Mouse (Mus musculus) limb, embryonic 14.5 days (tissue): ENCODE data around the gene Mrtfa. TPM values are rescaled to one million over a fixed set of nuclear protein-coding genes. Genes with fewer than 3 reads are reported as not detected.
A peak's percentile ranks its signal among the peaks of the same experiment; 100 is the strongest.

Source experiments
- ATAC-seq: fragments of 200-750 bp; cut with Nextera tagmentation; 2 replicates; pipeline ENCODE4 v1.8.0; 2017; ENCODE audit warnings: low read depth, moderate number of reproducible peaks, moderate TSS enrichment; ENCODE audit not compliant: low FRiP score
- DNase-seq: peaks from one replicate; pipeline ENCODE4 v3.0.0-alpha.2; 2015; ENCODE audit warnings: low spot score
- H3K27ac ChIP-seq: fragments of 300-500 bp; sonication (generic); replicated peaks from 2 replicates; pipeline ENCODE4 v1.5.1; 2014; ENCODE audit warnings: low read depth, mild to moderate bottlenecking, low read length, moderate library complexity, mixed read lengths
- H3K27me3 ChIP-seq: fragments of 300-500 bp; sonication (generic); 2 replicates; pipeline ENCODE4 v1.6.1; 2014; ENCODE audit warnings: low read length, mixed read lengths; ENCODE audit not compliant: control insufficient read depth, insufficient read depth
- H3K36me3 ChIP-seq: fragments of 300-500 bp; sonication (generic); 2 replicates; pipeline ENCODE4 v1.6.1; 2014; ENCODE audit warnings: mild to moderate bottlenecking, low read length, moderate library complexity, mixed read lengths; ENCODE audit not compliant: control insufficient read depth, insufficient read depth
- H3K4me1 ChIP-seq: fragments of 300-500 bp; sonication (generic); 2 replicates; pipeline ENCODE4 v1.6.1; 2014; ENCODE audit warnings: antibody characterized with exemption, low read length, mixed read lengths; ENCODE audit not compliant: control insufficient read depth, insufficient read depth
- H3K4me2 ChIP-seq: fragments of 300-500 bp; sonication (generic); replicated peaks from 2 replicates; pipeline ENCODE4 v1.6.1; 2014; ENCODE audit warnings: low read depth, mild to moderate bottlenecking, low read length, moderate library complexity; ENCODE audit not compliant: severe bottlenecking
- H3K4me3 ChIP-seq: fragments of 300-500 bp; sonication (generic); replicated peaks from 2 replicates; pipeline ENCODE4 v1.5.1; 2014; ENCODE audit warnings: low read length
- H3K9ac ChIP-seq: fragments of 300-500 bp; sonication (generic); 2 replicates; pipeline ENCODE4 v1.6.1; 2014; ENCODE audit warnings: mild to moderate bottlenecking, low read depth, low read length, moderate library complexity; ENCODE audit not compliant: severe bottlenecking
- H3K9me3 ChIP-seq: fragments of 300-500 bp; sonication (generic); 2 replicates; pipeline ENCODE4 v1.6.1; 2016; ENCODE audit warnings: low read length; ENCODE audit not compliant: control insufficient read depth
- POLR2A ChIP-seq: fragments of 200-500 bp; IDR thresholded peaks from 2 replicates; pipeline ENCODE4 v1.8.0; 2012; ENCODE audit warnings: inconsistent platforms, mild to moderate bottlenecking, moderate library complexity, borderline replicate concordance; ENCODE audit not compliant: insufficient read depth, insufficient read length; ENCODE audit errors: extremely low read depth
- WGBS: fragments of 180-500 bp; shearing (Covaris S2); extraction: QIAGEN DNeasy Blood & Tissue Kit; methylation state at CpG from one replicate; pipeline ENCODE4 v1.1.7; 2014; 5-methylcytosine and 5-hydroxymethylcytosine counted together
- polyA plus RNA-seq, 2 experiments: library from polyadenylated mRNA; depleted of rRNA in 1 of 2; stranded (reverse) in 1 of 2; unstranded in 1 of 2; fragments of >200 nt; fragmentation: Nextera tagmentation in 1 of 2; extraction: Ambion mirVana in 1 of 2; gene quantifications; 2 replicates each; pipeline versions ENCODE4 v1.2.1 to v1.2.3; 2012 to 2014

Mrtfa gene
- 29.8 and 39.1 TPM in 2 replicates for polyA plus RNA-seq (2012; rRNA removed)
- 25.2 and 30.0 TPM in 2 replicates for polyA plus RNA-seq (2014; fragmentation: Nextera tagmentation; extraction: Ambion mirVana)

DNA sequence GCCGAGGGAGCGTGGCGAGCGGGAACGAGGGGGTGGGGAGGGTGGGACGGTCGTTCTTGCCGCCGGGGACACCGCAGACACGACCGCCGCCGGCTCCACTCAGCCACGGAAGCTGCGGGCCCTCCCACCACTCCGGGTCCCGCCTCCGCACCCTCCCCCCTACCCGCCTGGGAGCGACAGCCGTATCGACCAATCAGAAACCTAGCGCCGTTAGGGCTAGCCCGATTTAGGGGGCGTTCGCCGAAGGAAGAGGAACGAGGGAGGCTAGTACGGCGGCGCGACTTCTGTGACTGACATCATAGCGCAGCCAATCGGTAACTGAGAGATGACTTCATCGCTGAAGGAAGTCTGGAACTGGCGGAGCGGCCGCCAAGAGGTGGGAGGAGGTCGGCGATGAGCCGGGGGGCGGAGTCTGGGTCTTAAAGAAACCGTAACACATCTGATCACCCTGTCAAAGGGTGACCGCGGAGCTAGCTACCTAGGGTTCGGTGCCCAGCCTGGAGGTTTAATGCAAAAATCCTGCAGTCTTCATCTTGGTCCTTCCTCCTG is at the start of gene Mrtfa:
Gene Mrtfa (minus strand): TSS at position 128 of the 549 bp plus-strand sequence.
- WGBS, result under 1% methylated on average over 39 of the region's 48 CpGs
- TF ChIP-seq POLR2A, result peak; percentile 45; the same call in 1 of the 2 replicates

DNA sequence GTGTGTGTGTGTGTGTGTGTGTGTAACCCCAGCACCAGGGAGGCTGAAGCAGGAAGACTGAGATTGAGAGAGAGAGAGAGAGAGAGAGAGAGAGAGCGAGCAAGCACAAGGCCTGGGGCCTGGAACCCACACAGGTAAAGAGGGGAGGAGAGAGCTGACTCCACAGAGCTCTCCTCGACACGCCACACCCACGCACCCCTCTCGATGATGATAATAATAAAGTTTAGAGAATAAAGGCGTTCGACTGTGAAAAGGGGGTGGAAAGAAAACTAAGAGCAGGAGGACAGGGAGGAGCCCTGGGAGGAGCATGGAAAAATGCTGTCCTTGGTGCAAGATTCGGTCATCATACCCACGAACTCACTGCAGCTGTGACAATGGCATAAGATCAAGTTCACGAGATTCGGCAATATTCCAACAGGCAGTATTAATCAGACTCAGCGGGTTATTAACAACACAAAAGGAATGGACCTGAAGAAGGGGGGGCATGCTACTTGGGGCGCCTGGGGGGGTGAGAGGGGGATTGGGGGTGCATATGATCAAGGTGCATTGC is 49.3 kb upstream of the Mrtfa start:
- Histone ChIP-seq H3K4me2 (no peak overlapping the region), H3K4me1 (peaks cover 5% of the 10 kb centered on the region; the same call in 1 of the 2 replicates), H3K27me3 (no peaks in the 10 kb centered on the region), H3K4me3 (no peak overlapping the region), H3K27ac (no peak overlapping the region), H3K9me3 (no peaks in the 10 kb centered on the region), H3K9ac (no peak overlapping the region), H3K36me3 (no peaks in the 10 kb centered on the region)
- 78% methylated on average over 13 of the region's 13 CpGs for WGBS
- TF ChIP-seq POLR2A, result no peak
- ATAC-seq, result no peak
- DNase-seq, result no peak

More for the DNA sequence above, at the start of gene Mrtfa:
- Histone ChIP-seq H3K4me1 (peaks cover 19% of the 10 kb centered on the region), H3K4me2 (peak within 1 kb of the TSS; percentile 80), H3K36me3 (no peaks in the 10 kb centered on the region), H3K27me3 (no peaks in the 10 kb centered on the region), H3K4me3 (peak within 1 kb of the TSS; percentile 96), H3K9ac (peak within 1 kb of the TSS; percentile 80), H3K27ac (peak within 1 kb of the TSS; percentile 53; the same call in 1 of the 2 replicates), H3K9me3 (no peaks in the 10 kb centered on the region)
- DNase-seq, result peak; percentile 99
- ATAC-seq, result peak; percentile 99

GRCm38 (mm10) chr15:81239261-81239660 is 48.7 kb upstream of the Mrtfa start:
- DNase-seq, result peak; percentile 52
- TF ChIP-seq POLR2A, result no peak
- H3K9me3 ChIP-seq, result no peaks in the 10 kb centered on the region
- 10% methylated on average over 7 of the region's 7 CpGs for WGBS
- ATAC-seq, result 0 out of 2 replicates have a peak, but pooled peaks have one; percentile 34
- H3K9ac ChIP-seq, result no peak overlapping the region
- no peaks in the 10 kb centered on the region for H3K36me3 ChIP-seq
- no peaks in the 10 kb centered on the region for H3K27me3 ChIP-seq
- H3K4me1 ChIP-seq, result peaks cover 5% of the 10 kb centered on the region; the same call in 1 of the 2 replicates
- H3K4me2 ChIP-seq, result no peak overlapping the region
- H3K4me3 ChIP-seq, result no peak overlapping the region
- H3K27ac ChIP-seq, result no peak overlapping the region

DNA sequence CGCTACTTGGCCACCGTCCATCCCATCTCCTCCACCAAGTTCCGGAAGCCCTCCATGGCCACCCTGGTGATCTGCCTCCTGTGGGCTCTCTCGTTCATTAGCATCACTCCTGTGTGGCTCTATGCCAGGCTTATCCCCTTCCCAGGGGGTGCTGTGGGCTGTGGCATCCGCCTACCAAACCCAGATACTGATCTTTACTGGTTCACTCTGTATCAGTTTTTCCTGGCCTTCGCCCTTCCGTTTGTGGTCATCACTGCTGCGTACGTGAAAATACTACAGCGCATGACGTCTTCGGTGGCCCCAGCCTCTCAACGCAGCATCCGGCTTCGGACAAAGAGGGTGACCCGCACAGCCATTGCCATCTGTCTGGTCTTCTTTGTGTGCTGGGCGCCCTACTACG is 46.9 kb upstream of the Mrtfa start:
- no peaks in the 10 kb centered on the region for H3K27me3 ChIP-seq
- DNase-seq, result no peak
- no peak overlapping the region for H3K4me3 ChIP-seq
- H3K9ac ChIP-seq, result no peak overlapping the region
- 94% methylated on average over 18 of the region's 18 CpGs for WGBS
- peaks cover 5% of the 10 kb centered on the region; the same call in 1 of the 2 replicates for H3K4me1 ChIP-seq
- H3K4me2 ChIP-seq, result no peak overlapping the region
- no peaks in the 10 kb centered on the region for H3K36me3 ChIP-seq
- ATAC-seq, result no peak
- H3K27ac ChIP-seq, result no peak overlapping the region
- H3K9me3 ChIP-seq, result no peaks in the 10 kb centered on the region
- no peak for TF ChIP-seq POLR2A

DNA sequence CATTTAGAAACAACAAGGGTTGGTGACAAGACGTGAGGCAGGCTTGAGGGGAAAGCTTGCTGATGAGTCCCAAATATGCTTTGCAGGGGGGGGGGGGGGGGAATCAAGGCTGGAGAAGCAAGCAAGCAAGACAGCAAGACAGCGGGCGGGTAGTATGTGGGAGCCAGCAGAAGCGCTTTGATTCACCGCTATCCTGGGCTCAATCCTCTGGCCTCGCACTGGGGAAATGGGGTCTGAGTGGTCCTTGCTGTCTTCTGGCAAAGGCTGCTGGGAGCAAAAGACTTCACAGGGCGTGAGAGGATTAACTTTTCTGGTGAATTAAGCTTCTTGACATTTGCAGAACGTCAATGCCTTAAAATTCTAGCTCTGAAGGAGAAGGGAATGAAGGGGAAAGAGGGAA is 45.5 kb upstream of the Mrtfa start:
- H3K4me3 ChIP-seq, result peak overlapping the region; percentile 41
- no peaks in the 10 kb centered on the region for H3K27me3 ChIP-seq
- ATAC-seq (no peak), DNase-seq (no peak)
- H3K9me3 ChIP-seq, result no peaks in the 10 kb centered on the region
- peak overlapping the region; percentile 80 for H3K4me2 ChIP-seq
- peak overlapping the region; percentile 54; the same call in 1 of the 2 replicates for H3K9ac ChIP-seq
- H3K36me3 ChIP-seq, result no peaks in the 10 kb centered on the region
- TF ChIP-seq POLR2A, result no peak
- no peak overlapping the region for H3K27ac ChIP-seq
- WGBS, result 8% methylated on average over 8 of the region's 8 CpGs
- peaks cover 5% of the 10 kb centered on the region; the same call in 1 of the 2 replicates for H3K4me1 ChIP-seq
